Mouse (Mus musculus) layer of hippocampus, postnatal 25 days (tissue): ENCODE measurements around the gene Smpd1. TPM values are rescaled to one million over a fixed set of nuclear protein-coding genes. Genes with fewer than 3 reads are reported as not detected.
A peak's percentile ranks its signal among the peaks of the same experiment; 100 is the strongest.

ENCODE experiments used
- DNase-seq, 2 experiments: peaks; one replicate each; pipeline ENCODE4 v3.0.0; 2022; ENCODE audit warnings: mixed read lengths in 2 of 2, low spot score in 1 of 2; ENCODE audit errors: extremely low spot score in 1 of 2
- total RNA-seq, 2 experiments: library from RNA; stranded (reverse); gene quantifications; 2 replicates each; pipeline ENCODE4 v1.2.3; 2021

The Smpd1 gene
- total RNA-seq: 10 to 100 TPM; 89.3 to 93.6 TPM

DNA sequence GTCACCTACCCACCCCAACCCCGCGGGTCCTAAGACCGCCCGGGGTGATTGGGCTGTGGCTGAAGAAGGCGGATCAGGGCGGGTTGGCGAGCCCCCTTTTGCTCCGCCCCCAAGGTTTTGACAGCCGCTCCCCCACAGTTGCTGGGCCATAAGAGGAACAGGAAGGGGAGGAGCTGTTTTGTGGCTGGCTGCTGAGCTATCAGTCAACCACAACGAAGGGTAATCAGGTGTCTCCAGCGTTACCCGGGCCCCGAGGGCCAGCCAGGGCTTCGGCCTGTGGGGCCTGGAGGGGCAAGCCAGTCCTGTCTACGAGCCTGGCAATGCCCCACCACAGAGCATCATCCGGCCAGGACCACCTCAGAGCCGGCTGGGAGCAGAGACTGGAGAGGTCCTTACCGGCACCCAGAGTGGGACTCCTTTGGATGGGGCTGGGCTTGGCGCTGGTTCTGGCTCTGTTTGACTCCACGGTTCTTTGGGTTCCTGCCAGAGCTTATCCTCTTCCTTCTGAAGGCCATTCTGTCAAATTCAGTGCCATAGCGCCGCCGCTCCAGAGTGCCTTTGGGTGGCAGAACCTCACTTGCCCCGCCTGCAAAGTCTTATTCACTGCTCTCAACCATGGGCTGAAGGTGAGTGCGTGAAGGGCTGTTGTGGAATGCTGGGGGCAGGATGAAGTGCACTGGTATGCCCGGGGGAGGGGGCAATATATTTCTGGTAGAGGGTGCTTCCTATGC lies at the start of gene Smpd1:
Smpd1 (plus strand) TSS at position 149 of the 731 bp plus-strand sequence.
- DNase-seq: peak; percentile 71 to 82

DNA sequence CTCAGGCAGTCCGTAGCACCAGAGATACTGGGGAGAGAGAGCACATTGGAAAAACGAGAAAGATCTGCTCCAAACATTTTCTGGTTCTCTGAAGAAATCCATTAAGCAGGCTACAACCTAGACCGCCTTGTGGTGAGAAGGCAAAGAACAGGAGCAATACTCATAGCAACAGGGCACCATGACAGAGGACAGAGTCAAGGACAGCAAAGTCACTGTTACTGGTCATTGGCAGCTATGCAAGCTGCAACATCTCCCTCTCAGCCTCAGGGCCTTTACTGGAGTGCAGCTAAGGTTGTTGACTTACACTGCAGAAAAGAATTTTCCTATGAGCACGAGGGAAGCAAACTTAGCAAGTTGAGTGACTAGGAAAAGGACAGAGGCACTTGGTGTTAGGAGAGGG lies 46.9 kb upstream of the Smpd1 start:
- no peak for DNase-seq

DNA sequence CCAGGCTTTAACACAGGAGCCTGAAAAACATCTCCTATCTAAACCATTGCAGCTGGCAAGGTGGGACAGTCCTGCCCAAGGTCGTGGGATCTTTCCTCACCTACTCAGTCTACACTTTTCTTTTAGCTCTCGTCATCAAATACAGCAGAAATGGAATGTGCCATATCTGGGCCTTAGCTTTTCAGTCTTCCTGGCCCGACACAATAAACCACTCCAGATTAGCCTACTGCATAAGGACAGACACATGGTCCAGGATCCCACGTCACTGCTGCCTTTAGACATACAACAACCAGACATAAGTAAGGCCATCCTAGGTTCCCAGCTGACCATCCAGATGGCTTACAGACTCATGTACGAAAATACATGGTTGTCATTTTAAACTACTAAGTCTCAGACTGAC lies 44.0 kb upstream of the Smpd1 start:
- DNase-seq: no peak

DNA sequence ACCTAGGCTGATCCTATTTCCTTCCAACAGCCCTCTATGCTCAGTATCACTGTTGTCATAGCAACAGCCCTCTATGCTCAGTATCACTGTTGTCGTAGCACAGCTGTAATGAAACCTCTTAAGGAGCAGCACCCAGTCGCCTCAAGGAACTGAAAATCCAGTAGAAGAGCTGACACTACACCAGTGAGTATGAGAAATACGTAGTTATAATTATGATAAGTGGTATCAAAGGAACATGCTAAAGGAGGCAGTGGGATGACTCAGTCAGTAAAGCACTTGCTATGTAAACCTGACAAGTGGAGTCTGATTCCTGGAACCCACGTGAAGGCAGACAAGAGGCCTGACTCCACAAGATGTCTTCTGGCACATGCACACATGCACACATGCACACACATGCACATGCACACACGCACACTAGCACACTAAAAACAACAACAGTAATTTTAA lies 40.3 kb upstream of the Smpd1 start:
- no peak for DNase-seq

DNA sequence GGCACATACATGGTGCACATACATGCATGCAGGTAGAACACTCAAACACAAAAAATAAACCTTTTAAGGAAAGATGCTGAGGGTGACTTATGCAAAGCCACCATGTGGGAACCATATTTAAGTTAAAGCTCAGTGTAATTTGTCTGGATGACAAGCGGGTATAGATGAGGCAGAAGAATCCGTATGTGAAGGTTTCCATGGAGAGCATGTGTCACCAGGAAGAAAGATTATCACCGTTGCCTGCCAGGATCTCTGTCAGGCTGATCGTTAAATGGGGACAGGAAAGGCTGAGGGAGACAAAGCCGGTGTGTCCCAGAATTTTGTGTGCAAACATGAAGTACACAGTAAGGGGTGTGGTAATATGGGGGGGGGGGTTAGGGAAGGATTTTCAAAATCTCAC lies 39.6 kb upstream of the Smpd1 start:
- no peak for DNase-seq

- DNase-seq: peak; percentile 62 to 72
Measured at GRCm38 (mm10) chr7:105515178-105515577, 39.0 kb upstream of the Smpd1 start.

DNA sequence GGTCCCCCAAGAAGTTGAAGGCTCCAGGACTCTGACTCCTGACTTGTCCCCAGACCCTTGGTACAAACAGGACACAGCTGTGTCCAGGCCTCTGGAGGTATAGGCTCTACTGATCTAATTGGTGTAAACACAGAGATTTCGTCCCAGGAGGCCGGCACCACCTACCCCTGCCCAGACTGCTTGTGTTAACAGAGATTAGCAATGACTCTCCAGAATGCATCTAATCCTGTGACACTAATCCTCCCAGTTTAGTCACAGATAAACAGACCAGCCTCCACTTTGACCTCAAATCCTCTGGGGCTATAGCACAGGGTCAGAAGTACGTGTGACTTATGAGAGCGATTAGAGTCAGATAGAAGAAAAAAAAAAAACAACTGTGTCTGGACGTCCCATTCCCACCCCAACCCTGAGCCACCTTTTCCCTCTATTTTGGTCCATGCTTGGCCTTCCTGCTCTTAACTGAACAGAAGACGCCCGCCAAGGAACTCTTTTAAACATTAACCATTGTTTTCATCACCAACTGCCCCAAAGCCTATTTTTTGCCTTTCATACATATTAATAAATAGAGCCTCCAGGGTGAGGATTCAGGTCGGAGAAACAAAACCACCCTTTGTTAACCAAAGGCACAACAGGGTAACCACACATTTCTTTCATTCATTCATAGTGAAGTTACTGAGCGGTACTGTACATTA lies 37.3 kb upstream of the Smpd1 start:
- DNase-seq: no peak

- DNase-seq: no peak
Measured at GRCm38 (mm10) chr7:105519336-105519735, 34.8 kb upstream of the Smpd1 start.

- no peak for DNase-seq
Measured at GRCm38 (mm10) chr7:105519771-105520170, 34.4 kb upstream of the Smpd1 start.

- no peak for DNase-seq
Measured at GRCm38 (mm10) chr7:105520201-105520600, 34.0 kb upstream of the Smpd1 start.

DNA sequence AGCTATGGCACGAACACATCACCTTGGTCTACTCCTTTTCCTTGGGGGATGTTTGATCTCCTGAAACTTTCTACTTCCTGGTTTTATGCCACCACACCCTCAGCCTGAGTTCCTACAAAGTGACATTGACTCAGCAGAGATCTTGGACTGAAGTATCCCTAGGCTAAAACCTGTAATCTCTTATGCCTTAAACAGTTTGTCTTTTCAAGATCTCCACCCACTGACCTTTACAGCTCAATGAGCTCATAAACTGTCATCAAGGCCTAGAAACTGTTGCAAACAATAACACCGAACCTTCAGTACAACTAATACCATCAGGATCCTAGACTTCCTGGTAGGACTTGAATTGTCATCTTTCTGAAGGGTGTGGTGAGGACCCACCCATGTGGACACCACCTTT lies 29.9 kb upstream of the Smpd1 start:
- no peak for DNase-seq

DNA sequence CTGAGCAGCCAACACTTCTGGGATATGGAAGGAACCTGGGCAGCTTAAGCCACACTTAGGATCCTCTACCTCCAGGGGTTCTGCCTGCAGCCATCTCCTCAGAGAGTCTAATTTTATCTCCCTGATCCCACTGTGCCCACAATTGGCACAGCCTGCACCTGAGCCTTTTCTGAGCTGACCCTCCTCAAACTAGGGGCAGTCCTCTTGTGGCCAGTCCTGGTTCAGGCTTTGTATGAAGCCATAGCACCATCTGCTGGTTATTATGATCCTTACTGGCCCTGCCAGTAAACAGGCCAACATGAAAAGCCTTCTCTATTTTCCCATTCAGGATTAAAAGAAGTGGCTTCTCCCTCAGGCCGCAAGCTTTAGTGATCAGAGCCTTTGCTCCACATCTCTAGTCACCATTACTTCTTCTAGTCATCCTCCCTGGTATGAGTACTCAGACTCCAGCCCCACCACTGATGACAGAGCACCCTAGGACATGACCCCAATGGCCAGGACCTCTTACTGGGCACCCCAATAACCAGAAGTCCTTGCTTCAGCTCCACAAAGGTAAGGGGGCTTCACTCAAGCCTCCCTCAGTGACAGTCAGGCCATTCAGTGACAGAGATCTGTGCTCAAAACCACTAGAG lies 26.7 kb upstream of the Smpd1 start:
- peak; percentile 23 to 28 for DNase-seq

DNA sequence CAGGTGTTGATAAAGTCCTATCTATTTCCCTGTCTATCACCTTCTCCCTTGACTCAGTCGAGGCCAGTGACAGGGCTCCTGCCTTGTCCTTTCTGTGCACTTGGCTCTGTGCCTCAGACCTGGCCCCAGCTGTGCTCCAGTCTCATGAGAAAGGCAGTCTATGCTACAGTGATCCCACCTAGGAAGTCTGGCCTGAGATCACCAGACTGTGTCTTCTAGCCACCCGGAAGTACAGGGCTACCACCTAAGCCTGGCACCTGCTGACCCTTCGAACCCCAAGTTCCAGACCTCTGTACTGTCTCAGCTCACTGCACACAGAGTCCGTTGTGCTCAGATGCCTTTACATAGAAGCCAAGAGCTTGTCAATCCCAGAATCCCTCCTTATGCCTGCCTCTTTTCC lies 26.1 kb upstream of the Smpd1 start:
- no peak for DNase-seq

GRCm38 (mm10) chr7:105534162-105534561 lies 20.0 kb upstream of the Smpd1 start:
- no peak for DNase-seq

- no peak for DNase-seq
Measured at GRCm38 (mm10) chr7:105545986-105546385, 8.2 kb upstream of the Smpd1 start.

DNA sequence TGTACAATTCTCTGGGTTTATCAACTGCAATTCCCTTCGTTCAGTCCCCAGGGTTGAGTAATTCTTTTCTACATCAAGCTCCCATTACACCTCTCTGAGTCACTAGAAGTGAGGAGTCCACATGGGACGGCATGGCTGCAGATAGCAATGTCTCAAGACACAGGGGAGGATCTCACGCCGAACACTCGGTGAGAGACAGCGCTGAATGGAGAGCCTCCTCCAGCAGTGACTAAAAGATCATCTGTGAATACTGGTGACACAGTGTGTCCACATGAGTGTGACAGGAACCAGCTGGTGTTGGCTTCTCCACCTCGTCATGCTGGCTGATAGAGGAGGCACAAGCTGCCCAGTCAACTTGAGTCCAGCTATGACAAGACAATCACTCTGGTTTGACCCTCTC lies 6.2 kb upstream of the Smpd1 start:
- no peak for DNase-seq

DNA sequence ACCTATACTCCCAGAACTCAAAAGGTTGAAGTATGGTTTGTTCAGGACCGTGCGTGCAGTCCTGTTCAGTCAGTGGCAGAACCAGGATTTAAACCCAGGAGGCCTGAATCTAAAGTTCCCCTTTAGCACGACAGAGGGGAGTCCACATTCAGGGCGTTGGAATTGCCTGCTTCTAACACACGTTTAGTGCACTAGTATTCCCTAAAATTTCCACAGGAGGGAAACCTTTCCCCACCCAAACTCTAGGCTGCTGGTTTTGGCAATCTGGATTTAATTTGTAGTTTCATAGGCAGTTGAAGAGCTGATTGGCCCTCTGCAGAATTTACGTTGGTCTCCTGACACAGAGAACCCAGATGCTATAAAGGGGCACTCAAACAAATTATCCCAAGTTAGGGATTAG lies 5.1 kb upstream of the Smpd1 start:
- no peak for DNase-seq

DNA sequence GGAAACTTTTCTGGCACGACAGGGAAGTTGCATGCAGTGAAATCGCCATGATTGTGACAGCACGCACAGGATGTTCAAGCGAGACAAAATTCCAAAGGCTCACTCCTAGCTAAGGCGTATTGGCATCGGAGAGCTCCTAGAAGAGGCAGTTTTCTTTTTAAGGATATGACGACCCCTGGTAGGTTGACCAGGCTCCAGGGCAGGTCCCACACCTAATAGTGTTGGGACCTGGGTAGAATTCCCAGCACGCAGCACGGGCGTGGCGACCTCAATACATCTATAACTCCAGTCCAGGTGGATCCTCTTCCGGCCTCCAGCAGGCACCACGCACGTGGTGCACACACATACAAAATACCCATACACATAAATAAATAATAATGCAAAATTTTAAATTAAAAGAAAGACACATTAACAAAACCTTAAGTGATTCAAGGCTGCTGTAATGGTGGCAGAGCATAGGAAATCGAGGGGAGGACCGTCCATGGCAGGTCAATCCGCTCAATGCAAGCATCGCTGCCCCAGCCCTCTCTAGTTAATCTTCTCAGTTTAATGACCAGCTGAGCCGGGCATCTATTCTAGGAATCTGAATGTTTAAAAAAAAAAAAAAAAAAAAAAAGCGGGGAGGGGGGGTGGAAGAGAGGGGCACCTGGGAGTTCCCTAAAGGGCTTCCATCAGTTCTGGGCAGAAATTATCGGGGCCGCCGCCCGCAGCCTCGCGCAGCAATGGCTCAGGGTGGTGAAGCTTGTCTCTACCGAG lies 526 bp upstream of the Smpd1 start:
- no peak for DNase-seq

GRCm38 (mm10) chr7:105555571-105555970 lies 1.4 kb downstream of the Smpd1 start:
- DNase-seq: no peak

DNA sequence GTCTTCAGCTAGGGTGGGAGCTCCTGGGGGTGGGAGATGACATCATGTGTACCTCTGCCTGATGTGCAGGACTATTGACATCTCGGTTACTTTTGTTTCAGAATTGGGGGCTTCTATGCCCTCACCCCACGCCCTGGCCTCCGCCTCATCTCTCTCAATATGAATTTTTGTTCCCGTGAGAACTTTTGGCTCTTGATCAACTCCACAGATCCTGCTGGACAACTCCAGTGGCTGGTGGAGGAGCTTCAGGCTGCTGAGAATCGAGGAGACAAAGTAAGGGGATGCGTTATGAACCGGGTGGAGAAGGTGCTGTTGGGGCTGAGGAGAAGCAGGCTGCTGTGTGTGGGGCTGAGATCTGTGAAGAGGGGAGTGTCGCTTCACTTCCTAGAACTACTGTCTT lies 2.2 kb downstream of the Smpd1 start:
- no peak for DNase-seq

GRCm38 (mm10) chr7:105557671-105558070 lies 3.5 kb downstream of the Smpd1 start:
- no peak for DNase-seq
